In the genomic region with DNA sequence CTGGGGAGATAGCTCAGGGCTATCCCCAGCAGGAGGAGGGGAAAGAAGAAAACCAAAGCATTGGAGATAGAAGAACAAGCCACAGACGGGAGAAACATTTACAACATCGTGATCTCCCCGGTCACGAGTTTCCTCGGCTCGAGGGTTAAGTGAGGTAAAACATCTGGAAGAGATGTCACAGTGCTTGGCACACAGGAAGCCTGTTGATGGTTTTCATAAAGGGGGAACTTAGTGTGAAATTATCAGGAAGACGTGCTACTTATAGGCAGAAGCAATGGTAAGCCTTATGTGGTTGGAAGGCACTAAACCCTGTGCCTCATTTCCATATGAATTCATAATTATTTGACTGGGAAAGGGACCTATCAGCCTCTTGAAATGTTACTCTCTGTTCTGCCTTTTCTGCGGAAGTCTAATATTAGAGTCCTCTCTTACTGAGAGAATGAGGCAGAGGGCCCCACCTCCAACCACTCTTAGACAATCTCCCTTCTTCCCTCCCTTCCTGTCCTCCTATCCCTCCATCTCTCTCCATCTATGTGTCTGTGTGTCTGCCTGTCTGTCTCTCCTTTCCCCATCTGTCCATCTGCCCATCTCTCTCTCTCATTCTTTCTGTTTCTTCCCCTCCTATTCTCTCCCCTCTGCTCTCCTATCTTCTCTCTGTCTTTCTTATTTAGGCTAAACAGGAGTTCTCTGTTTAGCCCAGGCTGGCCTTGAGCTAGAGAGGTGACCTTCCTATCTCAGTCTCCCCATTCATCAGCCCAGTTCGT, we compare ENCODE assay signal across 13 mouse cellular contexts. TPM values are rescaled to one million over a fixed set of nuclear protein-coding genes. Genes with fewer than 3 reads are reported as not detected.
DNase-seq lines count a peak whose midpoint lies in the region.
"Had no signal": no experiment of that assay in that cellular context is flagged by ENCODE, and none has a peak within 500 bp of the region (broad histone marks: within the 10 kb centered on the region; RNA-seq: fewer than 3 reads in every experiment).

No protein-coding gene starts in this region.

- DNase-seq in heart, adult 9 months (ENCODE audit: low spot score in 2 of 2), result peak; percentile 36 to 46
- no peak for DNase-seq in heart, postnatal 25 days (ENCODE audit: low spot score)
- peak; percentile 16 for DNase-seq in 416B (ENCODE audit: low read depth)
- DNase-seq in A20 (ENCODE audit: low read depth, low spot score), result peak; percentile 41
- DNase-seq in lung, postnatal 10 days, result peak; percentile 30
- no peak for DNase-seq in left cerebral cortex, adult 11 months (ENCODE audit: low spot score)
- DNase-seq in urinary bladder, postnatal 36 days (ENCODE audit: low spot score in 2 of 2), result no peak
- no peak for DNase-seq in adrenal gland, postnatal 14 days
- DNase-seq: cerebellum, adult 2 months; gastrocnemius, postnatal 25 days; layer of hippocampus, postnatal 36 days; right cerebral cortex, postnatal 14 days; thymus, postnatal 4 days had no signal

- intact Hi-C loops in heart, postnatal 25 days (cut with DNase I), result no loop called here

RNA-seq across cellular contexts. Expression of gene Tbata, which starts 4.2 kb away (rescaled TPM):
- not detected for total RNA-seq in heart, postnatal 25 days (2021)
- total RNA-seq in adrenal gland, postnatal 14 days (2021), result not detected in 2 replicates
- total RNA-seq: gastrocnemius, postnatal 25 days had no signal

RNA-seq across cellular contexts. Expression of gene Sgpl1, which starts 20.0 kb away (rescaled TPM):
- total RNA-seq in heart, postnatal 25 days (2021), result 10 to 100 TPM; 14.8 to 15.1 TPM
- total RNA-seq in adrenal gland, postnatal 14 days (2021), result 69.3 and 80.6 TPM in 2 replicates

Comparison
In these comparisons a context has a peak if more than half of its experiments do, and no peak if none do; other contexts are left out.
1. DNase-seq: peak in heart, adult 9 months (2 of 2), 416B (single experiment), A20 (single experiment) and lung, postnatal 10 days (single experiment); none in heart, postnatal 25 days (single experiment), left cerebral cortex, adult 11 months (single experiment), urinary bladder, postnatal 36 days (0 of 2) and adrenal gland, postnatal 14 days (single experiment).